Mouse (Mus musculus): ENCODE measurements around the gene Mfrp. TPM values are rescaled to one million over a fixed set of nuclear protein-coding genes. Genes with fewer than 3 reads are reported as not detected.

Gene Mfrp
- total RNA-seq, 2 experiments from 2014 or later = 0.15 TPM; not detected in 1

GRCm38 (mm10) chr9:44078136-44078797 is 23.3 kb upstream of the Mfrp start:
- ATAC-seq (replicated peaks; ENCODE audit: poor library complexity, severe bottlenecking) = no peak

GRCm38 (mm10) chr9:44078955-44079756 is 22.4 kb upstream of the Mfrp start:
- ATAC-seq (replicated peaks; ENCODE audit: poor library complexity, severe bottlenecking) = no peak

GRCm38 (mm10) chr9:44079997-44080780 is 21.3 kb upstream of the Mfrp start:
- no peak for ATAC-seq (replicated peaks; ENCODE audit: poor library complexity, severe bottlenecking)

GRCm38 (mm10) chr9:44080953-44081352 is 20.6 kb upstream of the Mfrp start:
- peak; percentile 38 for ATAC-seq (replicated peaks; ENCODE audit: poor library complexity, severe bottlenecking)

- no peak for ATAC-seq (replicated peaks; ENCODE audit: poor library complexity, severe bottlenecking)
Measured at GRCm38 (mm10) chr9:44081581-44081980, 19.9 kb upstream of the Mfrp start.

- no peak for ATAC-seq (replicated peaks; ENCODE audit: poor library complexity, severe bottlenecking)
Measured at GRCm38 (mm10) chr9:44082266-44082665, 19.3 kb upstream of the Mfrp start.

- no peak for ATAC-seq (replicated peaks; ENCODE audit: poor library complexity, severe bottlenecking)
Measured at GRCm38 (mm10) chr9:44083392-44084121, 18.0 kb upstream of the Mfrp start.

- ATAC-seq (replicated peaks; ENCODE audit: poor library complexity, severe bottlenecking) = no peak
Measured at GRCm38 (mm10) chr9:44084236-44084635, 17.3 kb upstream of the Mfrp start.

GRCm38 (mm10) chr9:44084659-44085229 is 16.8 kb upstream of the Mfrp start:
- ATAC-seq (replicated peaks; ENCODE audit: poor library complexity, severe bottlenecking) = peak; percentile 51

GRCm38 (mm10) chr9:44085276-44085675 is 16.3 kb upstream of the Mfrp start:
- ATAC-seq (replicated peaks; ENCODE audit: poor library complexity, severe bottlenecking) = no peak

GRCm38 (mm10) chr9:44085741-44086665 is 15.5 kb upstream of the Mfrp start:
- no peak for ATAC-seq (replicated peaks; ENCODE audit: poor library complexity, severe bottlenecking)

GRCm38 (mm10) chr9:44086960-44087359 is 14.6 kb upstream of the Mfrp start:
- no peak for ATAC-seq (replicated peaks; ENCODE audit: poor library complexity, severe bottlenecking)

GRCm38 (mm10) chr9:44087761-44088455 is 13.6 kb upstream of the Mfrp start:
- ATAC-seq (replicated peaks; ENCODE audit: poor library complexity, severe bottlenecking) = peak; percentile 26

- peak; percentile 65 for ATAC-seq (replicated peaks; ENCODE audit: poor library complexity, severe bottlenecking)
Measured at GRCm38 (mm10) chr9:44088877-44089608, 12.5 kb upstream of the Mfrp start.

- ATAC-seq (replicated peaks; ENCODE audit: poor library complexity, severe bottlenecking) = peak; percentile 42
Measured at GRCm38 (mm10) chr9:44093612-44094503, 7.7 kb upstream of the Mfrp start.

- ATAC-seq (replicated peaks; ENCODE audit: poor library complexity, severe bottlenecking) = peak; percentile 92
Measured at GRCm38 (mm10) chr9:44094737-44095136, 6.8 kb upstream of the Mfrp start.

- no peak for ATAC-seq (replicated peaks; ENCODE audit: poor library complexity, severe bottlenecking)
Measured at GRCm38 (mm10) chr9:44095781-44096180, 5.7 kb upstream of the Mfrp start.
